Mouse (Mus musculus): ENCODE measurements around the gene Btbd35f12. TPM values are rescaled to one million over a fixed set of nuclear protein-coding genes. Genes with fewer than 3 reads are reported as not detected.
"Not testable (repeated sequence)": the region's sequence is repeated elsewhere in the genome, so short reads cannot be mapped to it uniquely, and the experiment has no call there.

Btbd35f12 gene
- polyA plus RNA-seq (2014; fragmentation: Nextera tagmentation; extraction: Ambion mirVana), result not detected in 2 replicates

DNA sequence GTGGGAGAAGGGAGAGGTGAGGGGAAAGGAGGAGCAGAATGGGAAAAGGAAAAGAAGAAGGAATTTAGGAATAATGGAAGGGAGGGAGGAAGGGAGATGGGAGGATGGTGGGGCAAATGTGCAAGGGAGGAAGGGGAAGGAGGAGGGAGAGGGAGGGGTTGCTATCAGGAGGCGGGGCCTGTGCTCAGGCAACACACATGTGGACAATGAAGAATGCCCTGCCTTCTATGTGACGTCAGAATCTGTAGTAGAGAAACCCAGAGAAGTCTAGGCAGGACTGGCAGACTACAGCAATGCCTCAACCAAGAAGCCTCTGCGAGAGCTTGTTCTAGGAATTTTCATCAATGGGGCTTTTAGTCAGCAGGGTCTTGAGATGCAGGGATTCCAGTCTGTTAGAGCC is at the start of gene Btbd35f12:
Gene Btbd35f12, plus strand, starts transcription at position 301 of the 400 bp plus-strand sequence.
- not testable (repeated sequence) for H3K4me3 ChIP-seq (ENCODE audit: low read depth, low read length); ATAC-seq (ENCODE audit: insufficient read depth, low FRiP score, low TSS enrichment); H3K36me3 ChIP-seq (ENCODE audit: control insufficient read depth, insufficient read depth, low read length); H3K9me3 ChIP-seq (ENCODE audit: control insufficient read depth, low read length); H3K27ac ChIP-seq (ENCODE audit: low read depth, low read length); H3K4me2 ChIP-seq (ENCODE audit: low read depth); H3K27me3 ChIP-seq (ENCODE audit: control insufficient read depth, insufficient read depth, low read length); H3K4me1 ChIP-seq (ENCODE audit: control insufficient read depth, insufficient read depth, low read length); H3K9ac ChIP-seq (ENCODE audit: low read length); DNase-seq (ENCODE audit: low spot score)
- no CpG with 5 or more reads among the region's 3 CpGs for WGBS

DNA sequence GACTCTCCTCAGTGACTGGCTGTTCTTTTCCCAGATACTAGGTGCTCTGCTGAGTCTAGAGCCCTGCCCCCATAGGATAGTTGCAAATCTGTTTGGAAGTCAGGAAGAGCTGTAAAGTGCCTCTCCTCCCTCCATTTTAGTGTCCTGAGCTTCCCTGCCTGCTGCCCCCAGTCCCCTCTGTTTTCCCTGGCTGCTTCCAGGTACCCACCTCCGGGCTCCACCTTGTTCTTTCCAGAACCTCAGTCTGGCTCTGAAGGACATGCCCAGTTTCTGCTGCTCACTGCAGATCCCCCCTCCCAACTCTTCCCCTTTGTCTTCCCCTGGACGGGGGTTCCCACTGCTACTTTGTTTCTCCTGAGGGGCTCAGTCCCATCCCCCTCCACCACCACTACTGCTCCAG is 40.1 kb downstream of the Btbd35f12 start:
- H3K4me2 ChIP-seq (ENCODE audit: low read depth); H3K27me3 ChIP-seq (ENCODE audit: control insufficient read depth, insufficient read depth, low read length); H3K9ac ChIP-seq (ENCODE audit: low read length); H3K9me3 ChIP-seq (ENCODE audit: control insufficient read depth, low read length); H3K4me1 ChIP-seq (ENCODE audit: control insufficient read depth, insufficient read depth, low read length); H3K4me3 ChIP-seq (ENCODE audit: low read depth, low read length); ATAC-seq (ENCODE audit: insufficient read depth, low FRiP score, low TSS enrichment); DNase-seq (ENCODE audit: low spot score); H3K36me3 ChIP-seq (ENCODE audit: control insufficient read depth, insufficient read depth, low read length); H3K27ac ChIP-seq (ENCODE audit: low read depth, low read length): not testable (repeated sequence)
- WGBS, result 87% methylated on average over 2 of the region's 2 CpGs

Other genes starting within 250 kb of the Btbd35f12 start
- not detected in 2 replicates for gene Spin2-ps6, start 78.5 kb upstream of the Btbd35f12 start, polyA plus RNA-seq (2014; fragmentation: Nextera tagmentation; extraction: Ambion mirVana)